Mouse (Mus musculus) right cerebral cortex, adult 2 months (tissue): Measurements from ENCODE around the gene Nr2e1.

ENCODE experiments used
- DNase-seq, 2 experiments: peaks; one replicate each; pipeline ENCODE4 v3.0.0; 2021 to 2022; ENCODE audit warnings: low spot score in 2 of 2

Gene Nr2e1

GRCm38 (mm10) chr10:42587961-42588750 lies 4.7 kb upstream of the Nr2e1 start:
- DNase-seq = no peak

GRCm38 (mm10) chr10:42585596-42586305 lies 2.3 kb upstream of the Nr2e1 start:
- no peak for DNase-seq

GRCm38 (mm10) chr10:42585156-42585555 lies 1.7 kb upstream of the Nr2e1 start:
- DNase-seq = no peak

DNA sequence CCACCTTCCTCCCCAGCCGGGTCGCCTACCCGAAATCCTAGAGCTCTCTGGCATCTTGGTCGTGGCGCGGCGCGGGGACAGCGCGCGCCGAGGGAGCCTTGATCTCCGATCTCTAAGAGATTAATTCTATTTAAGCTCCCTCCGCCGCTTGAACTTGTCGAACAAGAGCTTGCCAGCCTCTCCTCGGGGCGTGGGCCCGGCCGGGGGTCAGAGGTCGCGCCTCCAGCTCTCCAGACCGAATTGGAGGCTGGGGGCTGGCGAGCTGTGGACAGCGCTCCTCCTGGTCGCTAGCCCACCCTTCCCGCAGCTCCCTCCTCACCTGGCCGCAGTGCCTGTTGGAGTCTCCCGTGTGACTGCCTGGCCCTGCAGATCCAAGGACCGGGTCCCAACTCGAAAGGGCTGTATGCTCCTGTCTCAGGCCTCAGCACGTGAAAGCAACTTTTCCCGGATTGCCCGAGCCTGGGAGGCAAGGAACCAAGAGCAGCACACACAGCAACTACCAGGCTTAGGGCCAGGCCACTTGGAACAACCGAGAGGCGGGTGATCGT lies 1.1 kb upstream of the Nr2e1 start:
- DNase-seq = no peak

- DNase-seq = no peak
Measured at GRCm38 (mm10) chr10:42583902-42584435, 537 bp upstream of the Nr2e1 start.

- no peak for DNase-seq
Measured at GRCm38 (mm10) chr10:42582566-42583110, 794 bp downstream of the Nr2e1 start.

GRCm38 (mm10) chr10:42581694-42582565 lies 1.5 kb downstream of the Nr2e1 start:
- no peak for DNase-seq

DNA sequence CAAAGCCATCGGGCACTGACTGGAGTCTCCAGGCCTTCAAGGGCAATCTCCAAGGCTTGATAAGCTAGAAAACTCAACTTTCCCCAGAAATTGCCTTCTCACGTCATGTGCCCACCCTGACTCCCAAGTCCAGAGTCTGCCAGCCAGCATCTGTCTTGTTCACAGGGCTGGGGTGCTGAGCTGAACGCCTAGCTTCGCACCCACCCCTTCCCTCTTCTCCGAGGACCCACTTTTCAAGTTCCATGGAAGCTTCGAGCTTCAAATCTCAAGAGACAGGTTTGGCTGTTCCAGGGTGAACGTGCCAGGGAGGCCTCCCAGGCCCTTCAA lies 2.5 kb downstream of the Nr2e1 start:
- no peak for DNase-seq

GRCm38 (mm10) chr10:42580131-42580950 lies 3.1 kb downstream of the Nr2e1 start:
- no peak for DNase-seq

- no peak for DNase-seq
Measured at GRCm38 (mm10) chr10:42579475-42580130, 3.8 kb downstream of the Nr2e1 start.

GRCm38 (mm10) chr10:42578698-42579474 lies 4.5 kb downstream of the Nr2e1 start:
- DNase-seq = no peak

GRCm38 (mm10) chr10:42578281-42578675 lies 5.2 kb downstream of the Nr2e1 start:
- DNase-seq = no peak

DNA sequence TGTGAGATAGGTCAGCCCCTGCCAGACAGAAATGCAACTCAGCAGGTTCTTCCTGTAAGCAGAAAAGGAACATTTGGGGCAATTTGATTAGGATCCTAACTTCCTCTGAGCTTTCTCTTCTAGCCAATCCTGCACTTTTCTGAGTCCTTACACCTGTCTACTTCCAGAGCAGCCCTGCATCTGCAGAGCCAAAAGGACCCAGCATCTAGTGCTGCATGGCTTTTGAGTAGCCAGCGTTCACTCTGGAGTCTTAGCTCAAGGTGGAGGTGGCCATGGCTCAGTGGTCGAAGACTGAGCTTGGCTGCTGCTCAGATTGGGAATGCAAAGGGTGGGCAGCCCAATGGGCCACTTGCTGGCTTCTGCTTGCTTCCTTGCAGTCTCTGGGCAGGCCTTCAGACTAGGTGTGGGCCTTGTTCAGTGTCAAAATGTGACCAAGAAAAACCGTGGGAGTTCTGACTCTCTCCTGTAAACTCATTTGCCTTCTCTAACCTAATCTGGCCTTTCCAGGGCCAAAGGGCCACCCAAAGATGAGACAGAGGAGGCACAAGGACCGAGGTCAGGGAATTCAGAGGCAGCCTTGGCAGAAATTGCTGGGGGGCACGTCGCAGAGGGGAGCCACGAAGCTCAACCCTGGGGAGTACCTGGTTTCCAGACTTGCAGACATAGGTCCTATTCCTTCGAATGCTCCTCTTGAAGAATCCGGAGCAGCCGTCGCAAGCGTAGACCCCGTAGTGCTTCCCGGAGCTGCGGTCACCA lies 5.7 kb downstream of the Nr2e1 start:
- DNase-seq = no peak

GRCm38 (mm10) chr10:42574639-42575038 lies 8.8 kb downstream of the Nr2e1 start:
- no peak for DNase-seq

DNA sequence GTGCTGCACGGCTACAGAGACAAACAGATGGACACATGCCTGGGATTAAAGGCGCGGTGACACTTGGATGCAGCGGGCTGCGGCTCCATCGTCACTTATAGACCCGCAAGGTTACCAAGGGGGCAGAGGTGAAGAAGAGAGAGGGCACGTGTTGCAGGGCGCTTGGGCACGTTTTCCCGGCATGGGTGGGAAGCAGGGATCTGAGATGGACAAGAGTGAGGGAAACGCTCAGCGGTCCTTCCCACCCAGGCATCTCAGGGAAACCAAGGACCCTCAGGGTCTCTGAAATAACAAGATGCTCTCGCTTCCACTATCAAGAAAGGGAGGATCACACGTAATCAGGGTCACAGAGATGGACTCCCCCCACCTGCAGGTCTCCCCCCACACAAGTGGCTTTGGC lies 10.5 kb downstream of the Nr2e1 start:
- DNase-seq = no peak

GRCm38 (mm10) chr10:42572567-42572966 lies 10.9 kb downstream of the Nr2e1 start:
- no peak for DNase-seq

DNA sequence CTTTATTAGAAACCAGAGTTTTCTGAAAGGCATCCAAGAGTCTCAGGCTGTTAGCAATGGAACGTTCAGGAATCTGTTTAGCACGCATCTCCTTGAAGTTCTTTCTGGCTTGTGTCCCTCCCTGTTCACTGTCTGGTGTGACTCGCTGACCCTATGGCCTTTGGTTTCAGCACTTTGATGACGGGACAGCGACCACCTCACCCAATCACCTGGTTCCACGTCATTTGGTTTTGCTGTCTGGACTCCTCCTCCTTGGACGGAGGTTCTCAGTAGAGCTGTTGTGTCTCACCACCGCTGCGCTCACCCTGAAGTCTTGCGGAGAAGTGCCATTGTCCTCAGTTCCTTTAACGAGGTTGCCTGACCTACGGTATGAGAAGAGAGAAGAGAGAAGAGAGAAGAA lies 21.2 kb downstream of the Nr2e1 start:
- no peak for DNase-seq

- no peak for DNase-seq
Measured at GRCm38 (mm10) chr10:42559581-42560200, 23.7 kb downstream of the Nr2e1 start.
